Mouse (Mus musculus): ENCODE measurements at regions not wholly inside any gene's neighbourhood (a gene's known extent, or its start where the extent isn't known, plus 50 kb on each side); places are given as distances from the start of the nearest gene placed in this dataset.

GRCm38 (mm10) chr5:24237201-24237600 is 72.4 kb downstream of the Nupl2 start:
- Histone ChIP-seq H3K27ac (no peak overlapping the region), H3K4me3 (ENCODE audit: inconsistent target) (no peak overlapping the region), H3K36me3 (ENCODE audit: inconsistent target) (no peaks in the 10 kb centered on the region), H3K79me2 (ENCODE audit: inconsistent target) (no peaks in the 10 kb centered on the region)
- WGBS (ENCODE audit: missing documents): 93% methylated on average over 3 of the region's 3 CpGs

DNA sequence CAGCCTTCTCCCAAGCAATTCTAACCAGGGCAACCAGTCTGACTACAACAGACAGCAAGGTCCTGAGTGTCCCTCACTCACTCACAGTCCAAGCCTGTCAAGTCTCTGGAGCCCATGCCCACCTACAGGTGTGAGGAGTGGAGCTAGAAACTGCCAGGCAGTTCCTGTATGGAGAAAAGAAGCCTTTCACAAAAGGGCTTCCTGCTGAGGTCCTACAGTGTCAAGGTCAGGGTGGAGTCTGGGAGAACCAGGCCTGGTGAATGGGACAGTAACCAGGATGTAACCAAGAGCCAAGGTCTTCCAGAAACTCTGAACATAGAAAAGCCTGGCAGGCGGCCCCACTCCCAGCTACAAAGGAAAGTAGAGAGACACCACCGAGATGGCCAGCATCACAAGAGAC is 74.2 kb downstream of the Nupl2 start:
- H3K4me3 ChIP-seq (ENCODE audit: inconsistent target): no peak overlapping the region
- H3K27ac ChIP-seq: no peak overlapping the region
- whole genome bisulfite sequencing (ENCODE audit: missing documents): 84% methylated on average over 2 of the region's 2 CpGs
- no peaks in the 10 kb centered on the region for H3K79me2 ChIP-seq (ENCODE audit: inconsistent target)
- no peaks in the 10 kb centered on the region for H3K36me3 ChIP-seq (ENCODE audit: inconsistent target)

DNA sequence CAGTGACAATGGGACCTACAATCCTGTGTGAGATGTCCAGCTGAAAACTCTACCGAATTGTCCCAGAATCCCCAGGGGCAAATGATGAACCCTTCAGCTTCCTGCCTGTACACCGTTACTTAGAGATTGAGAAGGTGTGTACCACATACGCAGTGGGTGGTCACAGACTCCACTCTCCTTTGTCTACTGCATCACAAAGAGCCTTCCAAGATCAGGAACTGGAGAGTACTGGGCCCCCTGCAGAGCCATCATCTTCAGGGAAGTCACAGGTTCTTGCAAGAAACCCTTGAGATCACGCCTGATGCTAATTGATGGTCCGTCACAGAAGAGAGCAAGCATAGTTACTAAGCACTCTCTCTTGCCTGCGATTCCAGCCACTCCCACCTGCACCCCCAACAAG is 79.4 kb downstream of the Nupl2 start:
- Histone ChIP-seq H3K27ac (no peak overlapping the region), H3K4me3 (ENCODE audit: inconsistent target) (no peak overlapping the region), H3K36me3 (ENCODE audit: inconsistent target) (no peaks in the 10 kb centered on the region), H3K79me2 (ENCODE audit: inconsistent target) (no peaks in the 10 kb centered on the region)
- 94% methylated on average over 6 of the region's 6 CpGs for WGBS (ENCODE audit: missing documents)

GRCm38 (mm10) chr5:24255421-24255820 is 90.7 kb downstream of the Nupl2 start:
- Histone ChIP-seq H3K27ac (no peak overlapping the region), H3K4me3 (ENCODE audit: inconsistent target) (no peak overlapping the region), H3K36me3 (ENCODE audit: inconsistent target) (no peaks in the 10 kb centered on the region), H3K79me2 (ENCODE audit: inconsistent target) (no peaks in the 10 kb centered on the region)
- WGBS (ENCODE audit: missing documents): 94% methylated on average over 5 of the region's 5 CpGs

DNA sequence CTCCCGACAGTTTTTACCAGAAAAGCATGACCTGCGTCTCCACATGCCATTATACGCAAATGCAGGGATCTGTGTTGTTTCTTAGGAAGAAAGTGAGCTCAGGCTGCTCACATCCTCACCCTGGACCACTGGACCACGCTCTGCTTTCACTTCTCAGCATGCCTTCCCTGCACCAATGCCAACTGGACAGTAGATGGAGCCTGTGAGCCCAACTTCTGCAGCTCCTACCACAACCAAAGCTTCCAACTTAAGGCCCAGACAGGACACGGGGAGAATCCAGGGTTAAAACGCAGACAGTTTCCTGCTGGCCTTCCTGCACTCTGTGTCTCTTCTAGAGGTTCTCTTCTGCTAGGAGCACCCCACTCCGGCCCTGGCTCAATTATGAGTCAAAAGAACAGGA is 90.3 kb downstream of the Kcnh2 start:
- no peaks in the 10 kb centered on the region for H3K79me2 ChIP-seq (ENCODE audit: inconsistent target)
- 19% methylated on average over 7 of the region's 7 CpGs for WGBS (ENCODE audit: missing documents)
- no peak overlapping the region; the same call in 1 of the 2 replicates for H3K27ac ChIP-seq
- no peak overlapping the region for H3K4me3 ChIP-seq (ENCODE audit: inconsistent target)
- no peaks in the 10 kb centered on the region for H3K36me3 ChIP-seq (ENCODE audit: inconsistent target)

GRCm38 (mm10) chr5:24262146-24262545 is 89.3 kb downstream of the Kcnh2 start:
- peak overlapping the region; percentile 89; the same call in 1 of the 2 replicates for H3K27ac ChIP-seq
- H3K36me3 ChIP-seq (ENCODE audit: inconsistent target): no peaks in the 10 kb centered on the region
- WGBS (ENCODE audit: missing documents): 41% methylated on average over 11 of the region's 11 CpGs
- no peak overlapping the region for H3K4me3 ChIP-seq (ENCODE audit: inconsistent target)
- no peaks in the 10 kb centered on the region for H3K79me2 ChIP-seq (ENCODE audit: inconsistent target)

DNA sequence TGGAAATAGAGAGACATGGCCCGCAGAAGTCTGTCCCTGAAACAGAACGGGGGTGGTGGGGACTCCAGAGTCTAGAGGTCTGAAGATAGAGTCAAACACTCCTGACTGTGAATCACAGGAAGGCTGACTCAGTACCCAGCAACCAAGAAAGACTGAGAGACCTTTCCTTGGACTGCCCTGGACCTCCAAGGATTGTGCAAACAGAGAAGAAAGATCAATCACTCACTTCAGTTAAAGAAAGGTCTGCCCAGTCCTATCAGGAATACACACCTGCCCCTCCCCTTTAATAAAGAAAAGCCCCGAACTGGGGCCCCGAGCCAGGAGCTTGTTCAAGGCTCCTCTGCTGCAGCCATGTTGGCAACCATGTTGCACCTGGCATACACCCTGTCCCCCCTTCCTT is 87.3 kb downstream of the Kcnh2 start:
- Histone ChIP-seq H3K36me3 (ENCODE audit: inconsistent target) (no peaks in the 10 kb centered on the region), H3K4me3 (ENCODE audit: inconsistent target) (no peak overlapping the region), H3K79me2 (ENCODE audit: inconsistent target) (no peaks in the 10 kb centered on the region), H3K27ac (peak overlapping the region; percentile 89)
- 61% methylated on average over 4 of the region's 4 CpGs for WGBS (ENCODE audit: missing documents)

DNA sequence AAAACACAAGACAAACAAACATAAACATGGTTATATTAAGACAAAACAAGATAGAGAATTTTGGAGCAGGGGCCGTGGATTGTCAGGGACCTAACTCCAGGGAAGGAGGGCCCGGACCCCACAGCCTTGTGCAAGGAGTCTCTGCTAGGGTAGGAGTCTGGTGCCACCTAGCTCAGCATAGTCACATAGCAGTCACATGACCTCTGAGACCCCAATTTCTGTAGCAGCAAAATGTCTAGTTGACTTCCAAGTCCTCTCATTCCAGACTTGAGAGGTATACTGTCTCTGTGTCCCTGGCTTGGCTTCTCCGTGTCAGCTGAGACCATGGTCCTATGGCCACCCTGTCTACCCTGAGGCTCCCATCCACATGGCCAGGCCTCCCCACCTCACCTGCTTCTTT is 86.0 kb downstream of the Kcnh2 start:
- Histone ChIP-seq H3K36me3 (ENCODE audit: inconsistent target) (no peaks in the 10 kb centered on the region), H3K4me3 (ENCODE audit: inconsistent target) (no peak overlapping the region), H3K79me2 (ENCODE audit: inconsistent target) (no peaks in the 10 kb centered on the region), H3K27ac (peak overlapping the region; percentile 89)
- 100% methylated on average over 3 of the region's 3 CpGs for WGBS (ENCODE audit: missing documents)

- no peak overlapping the region; the same call in 1 of the 2 replicates for H3K4me3 ChIP-seq (ENCODE audit: inconsistent target)
- peak overlapping the region; percentile 89 for H3K27ac ChIP-seq
- H3K79me2 ChIP-seq (ENCODE audit: inconsistent target): no peaks in the 10 kb centered on the region
- H3K36me3 ChIP-seq (ENCODE audit: inconsistent target): no peaks in the 10 kb centered on the region
- WGBS (ENCODE audit: missing documents): 4% methylated on average over 16 of the region's 16 CpGs
Measured at GRCm38 (mm10) chr5:24266344-24267295, 84.8 kb downstream of the Kcnh2 start.
